Mouse (Mus musculus) monocyte, adult 2 months (primary cell): ENCODE measurements around the gene Lime1.

ENCODE experiments used
- DNase-seq, 2 experiments: peaks; one replicate each; pipeline ENCODE4 v3.0.0; 2022; ENCODE audit warnings: low spot score in 2 of 2, low read depth in 1 of 2

The Lime1 gene

DNA sequence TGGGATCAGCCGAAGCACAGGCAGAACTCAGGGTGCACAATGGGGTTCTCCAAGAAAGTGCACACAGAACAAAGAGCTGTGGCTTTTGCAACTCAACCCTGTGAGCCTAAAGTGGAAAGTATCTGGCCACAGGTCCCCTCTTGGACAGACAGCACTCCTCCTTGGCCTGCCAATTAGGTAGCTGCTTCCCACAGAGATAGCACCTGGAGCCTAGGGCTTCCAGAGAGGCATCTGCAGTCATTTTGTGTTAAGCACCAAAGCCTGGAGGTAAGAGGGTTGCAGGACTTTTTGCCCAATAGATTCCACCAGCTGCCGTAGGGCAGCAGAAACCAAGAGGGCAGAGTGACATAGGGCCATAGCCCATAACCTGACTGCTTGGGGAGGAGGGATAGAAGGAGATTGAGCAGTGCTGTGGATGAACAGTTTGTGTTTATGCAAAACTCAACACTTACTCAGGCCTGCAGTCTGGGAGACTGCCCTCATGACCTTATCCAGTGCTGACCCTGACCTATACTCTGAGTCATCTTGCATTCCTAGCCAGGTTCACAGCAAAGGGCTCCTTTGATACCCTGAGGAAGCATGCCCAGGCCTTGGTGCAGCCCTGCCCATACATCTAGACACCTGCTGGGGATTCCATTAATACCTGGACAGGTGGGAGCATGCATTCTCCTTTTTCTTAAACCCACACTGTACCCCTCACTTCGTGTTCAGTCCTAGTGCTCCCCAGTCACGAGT, 10.4 kb downstream of the Lime1 start:
- no peak for DNase-seq

- DNase-seq = no peak
These were observed 11.1 kb downstream of the Lime1 start for GRCm38 (mm10) chr2:181391022-181391421.

GRCm38 (mm10) chr2:181391541-181391940, 11.7 kb downstream of the Lime1 start:
- no peak for DNase-seq

DNA sequence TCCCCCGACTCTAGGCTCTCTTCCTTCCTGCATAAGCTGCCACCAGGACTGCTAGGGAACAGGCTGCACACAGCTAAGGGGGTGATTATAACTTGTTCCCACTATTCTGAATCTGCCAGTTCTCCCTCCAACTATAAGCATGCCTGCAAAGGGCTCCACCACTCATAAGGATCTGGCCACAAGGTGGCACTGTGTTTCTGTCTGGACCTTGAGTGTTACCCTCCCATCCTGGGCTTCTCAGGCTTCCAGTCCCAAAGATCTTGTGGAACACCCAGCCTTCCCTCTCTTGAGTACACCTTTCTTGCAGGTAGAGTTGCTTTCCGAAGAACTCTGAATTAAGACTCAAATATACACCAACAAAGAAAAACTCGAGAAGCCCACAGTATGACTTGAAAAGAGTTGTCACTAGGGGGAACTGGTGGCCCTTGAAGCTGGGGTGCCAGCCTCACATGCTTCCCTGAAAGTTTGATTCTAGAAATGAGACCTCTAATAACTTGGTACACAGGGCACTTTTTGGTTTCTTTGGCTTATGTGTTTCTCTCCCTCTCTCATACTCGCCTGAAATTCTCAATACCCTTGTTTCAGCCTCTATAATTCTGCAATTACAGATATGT, 12.8 kb downstream of the Lime1 start:
- peak; percentile 33 to 64 for DNase-seq

GRCm38 (mm10) chr2:181394086-181394485, 14.2 kb downstream of the Lime1 start:
- no peak for DNase-seq

DNA sequence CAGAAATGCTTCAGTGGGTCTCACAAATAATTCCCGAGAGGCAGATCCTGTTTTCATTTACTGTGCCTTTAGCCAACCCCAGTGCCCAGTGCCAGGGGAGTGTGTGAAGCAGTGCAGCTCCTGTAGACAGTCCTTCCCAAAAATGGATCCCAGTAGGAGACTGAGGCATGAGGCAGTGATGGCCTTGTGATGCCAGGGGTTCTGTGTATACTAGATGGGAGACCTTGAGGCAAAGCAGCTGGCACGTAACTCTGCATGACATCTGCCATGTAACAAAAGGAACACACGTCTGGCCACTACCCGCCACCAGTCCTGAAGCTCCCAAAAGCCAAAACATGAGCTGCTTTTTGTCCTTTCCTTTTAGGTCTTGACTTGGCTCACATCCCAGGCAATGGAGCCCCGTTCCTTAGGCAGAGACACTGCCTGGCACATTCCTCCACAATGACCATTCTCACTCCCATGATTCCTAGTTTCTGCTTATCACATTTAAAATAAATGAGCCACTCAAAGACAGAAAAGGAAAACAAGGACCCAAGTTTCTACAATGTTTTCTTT, 17.4 kb downstream of the Lime1 start:
- DNase-seq = no peak

DNA sequence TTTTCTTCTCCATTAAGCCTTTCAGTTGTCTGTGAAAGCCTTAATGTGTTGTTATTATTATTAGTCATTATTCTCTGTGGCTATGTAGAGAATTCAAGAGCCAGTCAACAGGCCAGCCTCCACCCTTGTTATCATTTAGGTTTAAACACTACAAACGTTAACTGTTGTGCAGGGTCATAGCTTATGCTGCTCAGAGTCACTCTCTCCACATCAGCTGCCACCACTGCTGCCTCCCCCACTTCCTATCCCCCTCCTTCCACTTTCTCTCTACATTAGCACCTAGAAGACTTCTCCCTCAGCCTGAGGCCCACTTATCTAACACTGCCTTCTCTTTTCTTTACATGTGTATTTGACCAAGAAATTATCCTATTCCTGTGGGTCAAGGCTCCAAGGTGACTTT, 21.6 kb downstream of the Lime1 start:
- no peak for DNase-seq

DNA sequence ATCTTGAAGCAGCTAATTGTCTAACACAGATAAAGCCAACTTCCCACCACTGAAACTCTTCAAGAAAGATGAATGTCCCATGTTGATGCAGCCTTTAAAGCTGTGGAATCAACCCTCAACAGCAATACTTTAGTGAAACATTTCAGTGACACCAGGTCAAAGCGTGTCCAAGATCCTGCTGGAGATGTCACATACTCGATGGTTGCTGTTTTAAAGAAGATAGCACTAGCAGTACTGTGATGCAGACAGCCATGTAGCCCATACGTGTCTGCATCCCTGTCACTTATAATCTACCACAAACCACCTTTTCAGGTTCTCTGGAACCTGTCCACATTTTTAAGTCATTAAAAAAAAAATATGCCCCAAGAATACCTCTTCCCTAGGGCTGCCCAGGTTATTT, 23.8 kb downstream of the Lime1 start:
- DNase-seq = no peak

- DNase-seq = no peak
These were observed 29.8 kb downstream of the Lime1 start for GRCm38 (mm10) chr2:181409643-181410042.

DNA sequence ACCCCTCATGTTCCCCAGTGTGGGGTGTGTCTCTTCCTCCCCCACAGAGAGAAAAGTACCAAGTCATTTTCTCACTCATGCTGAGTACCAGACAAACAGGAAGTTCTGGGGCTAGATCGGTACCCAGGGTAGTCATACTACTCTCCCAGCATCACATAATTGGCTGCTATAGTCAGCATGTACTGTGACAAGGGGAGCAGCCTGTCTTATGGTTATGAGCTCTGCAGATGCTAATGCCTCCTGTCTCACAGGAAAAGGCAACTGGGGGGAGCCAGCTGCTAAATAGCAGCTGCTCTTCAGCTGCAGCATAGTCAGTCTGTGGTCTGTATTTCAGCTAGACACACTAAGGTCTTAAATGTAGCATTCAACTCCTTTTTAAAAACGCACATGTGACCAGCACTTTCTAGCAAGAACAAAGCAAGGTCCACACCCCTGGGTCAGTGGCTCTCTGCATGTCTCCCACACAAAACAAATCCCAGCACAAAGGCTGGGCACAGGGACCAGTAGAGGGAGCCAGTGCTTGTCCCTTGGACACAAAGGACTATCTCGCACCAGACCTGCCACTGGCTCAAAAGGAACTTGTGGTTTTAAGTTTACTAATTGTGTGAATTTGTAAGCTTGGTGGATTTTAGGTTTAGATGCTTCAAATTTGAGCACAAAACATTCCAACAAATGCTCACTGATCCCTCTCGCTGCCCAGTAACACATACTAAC, 31.0 kb downstream of the Lime1 start:
- DNase-seq = peak; percentile 27 to 49

GRCm38 (mm10) chr2:181413141-181413540, 33.3 kb downstream of the Lime1 start:
- DNase-seq = no peak

GRCm38 (mm10) chr2:181415945-181416344, 36.1 kb downstream of the Lime1 start:
- DNase-seq = no peak

GRCm38 (mm10) chr2:181419359-181419758, 39.5 kb downstream of the Lime1 start:
- DNase-seq = no peak

- DNase-seq = no peak
These were observed 40.5 kb downstream of the Lime1 start for GRCm38 (mm10) chr2:181420426-181420825.

- DNase-seq = no peak
These were observed 41.2 kb downstream of the Lime1 start for GRCm38 (mm10) chr2:181420903-181421638.

- no peak for DNase-seq
These were observed 44.0 kb downstream of the Lime1 start for GRCm38 (mm10) chr2:181423834-181424233.
